Mouse (Mus musculus): Measurements from ENCODE around the gene Bcam. TPM values are rescaled to one million over a fixed set of nuclear protein-coding genes. Genes with fewer than 3 reads are reported as not detected.
A peak's percentile ranks its signal among the peaks of the same experiment; 100 is the strongest.

Gene Bcam
- total RNA-seq (2021) = 10 to 100 TPM in 1 of 2 experiments, 1 to 10 TPM in 1; 9.2 to 14.8 TPM
- long read RNA-seq, experiment 1, partial matches to known transcripts = 0 of 5 reads
- long read RNA-seq, experiment 1, other reads (novel, unspliced or antisense) = 0 of 5 reads
- long read RNA-seq, experiment 2, transcript Bcam-201 (15 exons, 2,429 nt) = major isoform, 6 of 6 reads
- long read RNA-seq, experiment 2, partial matches to known transcripts = 0 of 6 reads
- long read RNA-seq, experiment 2, other reads (novel, unspliced or antisense) = 0 of 6 reads

DNA sequence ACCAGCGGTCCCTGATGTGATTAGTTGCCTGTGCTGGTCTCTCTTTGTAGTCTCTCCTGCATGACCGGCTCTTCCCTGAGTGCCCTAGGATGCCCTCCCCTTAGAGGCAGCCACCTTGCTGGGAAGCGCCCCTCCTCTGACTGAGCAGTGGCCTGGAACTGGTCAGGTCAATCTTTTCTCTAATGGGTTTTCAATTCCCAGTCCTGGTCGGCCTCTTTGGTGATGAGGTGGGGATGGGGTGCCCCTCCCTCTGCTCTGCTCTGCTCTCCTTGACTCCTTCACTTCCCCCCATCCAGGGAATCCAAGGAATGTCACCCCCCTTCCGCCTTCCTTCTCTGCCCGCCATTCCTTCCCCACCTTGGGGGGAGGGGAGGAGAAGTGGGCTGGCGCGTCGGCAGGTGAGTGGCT is at the start of gene Bcam:
TSS of gene Bcam (minus strand) at position 33 of the 408 bp plus-strand sequence.
- peak within 1 kb of the TSS; percentile 55 for H3K4me3 ChIP-seq
- peak within 1 kb of the TSS; percentile 60 for H3K27ac ChIP-seq
- no peak for TF ChIP-seq CTCF (conservative IDR thresholded peaks at IDR 0.05)
- DNase-seq (ENCODE audit: low spot score in 2 of 2) = no peak

- Histone ChIP-seq H3K4me3 (no peak overlapping the region), H3K27ac (no peak overlapping the region)
- no peak for DNase-seq (ENCODE audit: low spot score in 2 of 2)
- no peak for TF ChIP-seq CTCF (conservative IDR thresholded peaks at IDR 0.05)
Observed at GRCm38 (mm10) chr7:19818875-19819274, 48.1 kb upstream of the Bcam start.

DNA sequence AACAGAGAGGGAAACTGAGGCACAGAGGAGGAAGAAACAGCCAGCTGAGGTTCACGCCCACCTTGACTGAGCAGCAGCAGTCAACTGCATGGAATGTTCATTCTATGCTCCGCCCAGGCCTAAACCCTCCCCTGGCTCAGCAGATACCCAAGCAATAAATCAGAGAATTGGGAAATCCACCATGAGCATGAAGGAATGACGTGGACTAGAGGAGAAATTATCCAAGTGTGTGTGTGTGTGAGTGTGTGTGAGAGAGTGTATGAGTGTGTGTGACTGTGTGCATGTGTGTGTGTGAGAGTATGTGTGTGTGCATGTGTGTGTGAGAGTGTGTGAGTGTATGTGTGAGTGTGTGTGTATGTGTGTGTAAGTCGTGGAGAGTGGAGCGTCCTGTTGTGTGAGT is 47.6 kb upstream of the Bcam start:
- TF ChIP-seq CTCF (conservative IDR thresholded peaks at IDR 0.05) = no peak
- no peak overlapping the region for H3K27ac ChIP-seq
- H3K4me3 ChIP-seq = no peak overlapping the region
- no peak for DNase-seq (ENCODE audit: low spot score in 2 of 2)

DNA sequence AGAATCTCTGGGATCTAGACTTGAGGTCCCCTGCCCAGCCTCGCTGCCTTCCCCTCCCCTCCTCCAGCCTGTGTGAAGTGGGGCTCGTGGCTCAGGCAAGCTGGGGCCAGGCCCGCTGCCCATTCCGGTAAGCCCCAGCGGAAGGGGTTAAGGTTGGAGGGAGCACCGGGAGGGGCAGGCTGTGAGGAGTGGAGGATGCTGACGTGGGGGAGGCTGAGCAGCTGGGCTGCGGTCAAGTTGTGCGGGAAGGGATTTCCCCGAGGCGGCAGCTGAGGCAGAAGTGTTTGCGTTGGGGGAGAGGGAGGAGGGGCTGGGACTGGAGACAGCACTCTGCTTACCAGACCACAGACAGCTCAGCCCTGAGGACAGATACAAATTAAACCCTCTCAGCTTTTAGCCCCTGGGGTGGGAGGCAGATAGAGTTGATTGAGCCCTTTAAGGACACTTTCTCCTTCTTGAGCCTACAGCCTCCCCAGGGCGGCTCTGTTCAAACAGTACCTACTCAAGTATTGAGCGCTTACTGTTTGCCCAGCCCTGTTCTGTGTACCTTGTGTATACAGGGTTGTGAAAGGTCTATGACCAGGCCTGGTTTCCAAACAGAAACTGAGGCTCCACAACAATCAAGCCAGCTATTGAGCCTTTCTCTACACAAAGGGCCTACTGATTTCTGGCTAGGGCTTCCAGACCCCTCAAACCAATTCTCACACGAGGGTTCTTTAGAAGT is 46.7 kb upstream of the Bcam start:
- no peak for DNase-seq (ENCODE audit: low spot score in 2 of 2)
- Histone ChIP-seq H3K27ac (no peak overlapping the region), H3K4me3 (no peak overlapping the region; the same call in 1 of the 2 replicates)
- TF ChIP-seq CTCF (conservative IDR thresholded peaks at IDR 0.05) = no peak

DNA sequence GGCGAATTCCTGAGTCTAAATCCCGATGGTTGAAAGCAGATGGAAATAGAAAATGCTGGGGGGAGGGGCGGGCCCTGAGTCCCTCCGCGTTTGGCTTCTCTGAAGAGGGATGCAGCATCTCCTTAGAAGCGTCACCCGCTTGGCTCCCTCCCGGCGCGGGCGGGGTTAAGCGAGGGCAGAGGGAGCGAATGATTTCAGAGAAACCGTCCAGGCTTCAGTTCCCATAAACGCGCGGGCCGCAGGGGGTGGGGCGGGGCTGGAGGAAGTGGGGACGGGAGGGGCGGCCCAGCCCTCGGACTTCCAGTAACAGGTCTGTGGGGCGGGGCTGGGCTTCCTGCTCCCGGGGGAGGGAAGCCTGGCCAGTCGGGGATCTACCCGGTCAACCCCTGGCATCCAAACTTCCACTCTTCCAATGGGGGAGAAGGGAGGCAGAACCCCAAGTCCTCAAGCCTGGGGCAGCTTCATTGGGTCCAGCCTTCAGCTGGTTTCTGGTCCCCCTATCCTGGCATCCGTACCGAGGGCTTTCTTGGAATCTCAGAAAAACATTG is 45.5 kb upstream of the Bcam start:
- DNase-seq (ENCODE audit: low spot score in 2 of 2) = peak in 1 of 2 experiments; percentile 37
- no peak for TF ChIP-seq CTCF (conservative IDR thresholded peaks at IDR 0.05)
- peak overlapping the region; percentile 40 for H3K4me3 ChIP-seq
- peak overlapping the region; percentile 14; the same call in 1 of the 2 replicates for H3K27ac ChIP-seq

DNA sequence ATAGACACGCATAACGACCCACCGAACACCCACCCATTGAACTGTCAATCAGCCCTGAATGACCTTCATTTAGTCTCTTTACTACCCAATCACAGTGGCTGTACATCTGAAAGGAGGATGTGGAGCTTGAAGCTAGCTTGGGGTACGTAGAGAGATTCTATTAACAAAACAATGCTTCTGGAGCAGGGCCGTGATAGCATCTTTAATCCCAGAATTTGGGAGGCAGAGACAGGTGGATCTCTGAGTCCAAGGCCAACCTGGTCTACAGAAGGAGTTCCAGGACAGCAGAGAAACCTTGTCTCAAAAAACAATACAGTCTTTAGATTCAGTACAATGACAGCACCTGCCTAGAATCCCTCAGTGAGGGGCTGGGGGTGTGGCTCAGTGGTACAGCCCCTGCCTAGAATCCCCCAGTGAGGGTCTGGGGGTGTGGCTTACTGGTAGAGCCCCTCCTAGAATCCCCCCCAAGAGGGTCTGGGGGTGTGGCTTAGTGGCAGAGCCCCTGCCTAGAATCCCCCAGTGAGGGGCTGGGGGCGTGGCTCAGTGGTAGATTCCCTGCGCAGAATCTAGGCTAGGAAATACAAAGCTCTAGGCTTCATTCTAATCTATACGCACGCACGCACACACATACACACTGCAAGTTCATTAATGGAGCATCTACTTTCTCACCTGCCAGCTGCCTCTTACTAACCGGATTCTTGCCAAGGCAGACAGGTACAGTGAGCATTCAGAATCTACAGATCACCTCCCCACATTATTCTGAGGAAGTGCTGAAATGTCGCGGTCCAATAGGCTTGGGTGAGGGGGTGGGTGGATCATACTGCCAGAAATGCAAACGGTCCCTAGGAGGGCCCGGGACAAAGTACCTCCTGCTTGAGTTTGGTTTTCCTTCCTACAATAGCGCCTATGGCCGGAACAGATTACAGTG is 44.7 kb upstream of the Bcam start:
- H3K27ac ChIP-seq = no peak overlapping the region
- TF ChIP-seq CTCF (conservative IDR thresholded peaks at IDR 0.05) = no peak
- DNase-seq (ENCODE audit: low spot score in 2 of 2) = no peak

DNA sequence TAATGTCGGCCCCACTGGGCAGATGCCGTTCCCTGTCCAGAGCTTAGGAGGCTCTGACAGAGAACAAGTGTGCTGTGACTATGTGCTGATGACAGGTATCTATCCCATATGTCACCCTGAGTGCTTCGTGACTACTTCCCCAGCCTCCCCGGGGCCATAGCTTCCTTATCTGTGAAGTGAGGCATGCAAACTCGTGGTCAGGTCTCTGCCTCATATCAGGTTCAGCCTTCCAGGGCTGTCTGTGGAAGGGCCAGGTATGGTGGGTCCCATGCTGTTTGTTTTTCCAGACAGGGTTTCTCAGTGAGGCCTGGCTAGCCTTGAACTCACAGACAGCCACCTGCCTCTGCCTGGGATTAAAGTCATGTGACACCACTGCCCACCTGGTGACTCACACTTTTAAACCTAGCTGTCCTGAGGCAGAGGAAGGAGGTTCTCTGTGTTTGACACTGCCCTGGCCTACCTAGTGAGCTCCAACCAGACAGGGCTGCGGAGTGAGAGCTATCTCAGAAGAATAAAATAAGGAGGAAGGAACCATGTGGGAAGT is 42.8 kb upstream of the Bcam start:
- H3K4me3 ChIP-seq = no peak overlapping the region
- TF ChIP-seq CTCF (conservative IDR thresholded peaks at IDR 0.05) = no peak
- H3K27ac ChIP-seq = no peak overlapping the region
- DNase-seq (ENCODE audit: low spot score in 2 of 2) = no peak

More for the DNA sequence above, 44.7 kb upstream of the Bcam start:
- H3K4me3 ChIP-seq = peak overlapping the region; percentile 40

DNA sequence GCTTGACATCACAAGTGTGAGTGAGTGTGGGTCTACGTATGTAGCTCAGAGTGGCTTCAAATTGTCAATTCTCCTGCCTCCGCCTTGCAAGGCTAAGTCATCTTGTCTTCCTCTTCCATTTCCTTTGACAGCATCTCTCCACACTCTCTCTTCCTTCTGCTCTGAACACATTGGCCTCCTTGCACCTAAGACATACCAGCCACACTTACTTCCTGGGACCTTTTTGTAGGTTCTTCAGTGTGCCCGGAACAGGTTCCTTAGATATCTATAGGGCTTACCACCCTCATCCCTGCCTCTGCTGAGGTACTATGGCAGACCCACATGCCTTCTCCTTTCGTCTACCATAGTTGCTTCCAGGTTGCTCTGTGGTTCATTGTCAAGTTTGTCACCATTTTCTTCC is 42.3 kb upstream of the Bcam start:
- no peak for DNase-seq (ENCODE audit: low spot score in 2 of 2)
- no peak overlapping the region for H3K27ac ChIP-seq
- no peak for TF ChIP-seq CTCF (conservative IDR thresholded peaks at IDR 0.05)
- no peak overlapping the region for H3K4me3 ChIP-seq

DNA sequence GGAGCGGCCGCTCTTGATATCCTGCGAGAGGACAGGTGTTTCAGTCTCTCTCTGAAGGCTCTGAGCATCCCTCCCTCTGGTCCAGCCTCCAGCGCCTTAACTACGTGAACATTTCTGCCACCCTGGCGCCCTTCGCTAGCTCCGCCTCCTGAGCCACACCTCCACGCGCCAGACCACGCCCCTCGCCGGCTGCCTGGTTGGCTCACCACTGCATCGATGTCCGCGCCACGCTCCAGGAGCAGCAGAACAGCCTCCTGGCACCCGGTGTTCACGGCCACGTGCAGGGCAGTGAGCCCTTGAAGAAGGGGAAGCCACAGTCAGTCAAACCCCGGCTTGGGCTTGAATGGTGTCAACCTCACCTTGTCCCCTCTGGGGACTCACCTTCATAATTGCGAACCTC is 40.3 kb upstream of the Bcam start:
- TF ChIP-seq CTCF (conservative IDR thresholded peaks at IDR 0.05) = no peak
- H3K4me3 ChIP-seq = no peak overlapping the region; the same call in 1 of the 2 replicates
- DNase-seq (ENCODE audit: low spot score in 2 of 2) = no peak

DNA sequence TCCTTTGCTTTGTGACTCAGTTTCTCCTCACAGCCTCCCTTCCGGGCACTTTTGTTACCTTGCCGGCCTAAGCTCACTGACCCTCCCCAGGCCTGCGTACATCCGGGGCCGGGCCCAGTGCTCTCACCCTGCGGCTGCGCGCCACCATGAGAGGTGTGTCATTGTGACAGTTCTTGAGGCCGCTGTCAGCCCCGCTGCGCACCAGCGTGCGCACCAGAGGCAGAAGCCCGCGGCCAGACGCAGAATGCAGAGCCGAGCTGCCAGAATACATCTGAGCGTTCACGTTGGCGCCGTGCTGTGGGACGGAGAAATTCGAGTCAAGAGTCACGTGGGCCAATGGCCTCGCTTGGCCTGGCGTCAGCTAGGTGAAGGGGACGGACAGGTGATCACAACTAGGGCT is 38.6 kb upstream of the Bcam start:
- peak overlapping the region; percentile 20; the same call in 1 of the 2 replicates for H3K4me3 ChIP-seq
- no peak for TF ChIP-seq CTCF (conservative IDR thresholded peaks at IDR 0.05)
- DNase-seq (ENCODE audit: low spot score in 2 of 2) = no peak
- H3K27ac ChIP-seq = no peak overlapping the region

More for the DNA sequence above, 40.3 kb upstream of the Bcam start:
- H3K27ac ChIP-seq = no peak overlapping the region

GRCm38 (mm10) chr7:19806356-19806969 is 35.6 kb upstream of the Bcam start:
- H3K4me3 ChIP-seq = no peak overlapping the region
- DNase-seq (ENCODE audit: low spot score in 2 of 2) = no peak
- H3K27ac ChIP-seq = no peak overlapping the region
- TF ChIP-seq CTCF (conservative IDR thresholded peaks at IDR 0.05) = no peak

DNA sequence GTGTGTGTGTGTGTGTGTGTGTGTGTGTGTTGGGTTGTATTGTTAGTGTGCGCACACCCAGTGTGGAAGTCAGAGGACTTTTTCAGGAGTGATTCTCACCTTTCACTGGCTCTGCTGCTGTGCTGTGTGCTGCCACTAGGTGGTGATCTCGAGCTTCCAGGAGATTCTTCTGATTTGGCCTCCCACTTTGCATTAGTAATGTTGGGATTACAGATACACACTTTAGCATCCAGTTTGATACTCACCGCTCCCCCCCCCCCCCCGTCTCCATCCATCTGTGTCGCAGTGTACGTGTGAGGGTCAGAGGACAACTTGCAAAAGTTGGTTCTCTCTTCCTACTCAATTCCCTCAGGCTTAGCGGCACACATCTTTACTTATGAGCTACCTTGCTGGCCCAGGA is 32.2 kb upstream of the Bcam start:
- DNase-seq (ENCODE audit: low spot score in 2 of 2) = peak; percentile 36 to 82
- TF ChIP-seq CTCF (conservative IDR thresholded peaks at IDR 0.05) = peak; percentile 77
- Histone ChIP-seq H3K27ac (no peak overlapping the region), H3K4me3 (no peak overlapping the region)

Measured in layer of hippocampus, adult 2 months (tissue).